Mouse (Mus musculus) layer of hippocampus, postnatal 10 days (tissue): Measurements from ENCODE around the gene Rbbp4. TPM values are rescaled to one million over a fixed set of nuclear protein-coding genes. Genes with fewer than 3 reads are reported as not detected.

Source experiments
- microRNA-seq, 2 experiments: library from miRNA; unstranded; fragments of <30 nt; microRNA quantifications; one replicate each; pipeline ENCODE4 v1.2.0; 2021
- total RNA-seq, 2 experiments: library from RNA; stranded (reverse); gene quantifications; 2 replicates each; pipeline ENCODE4 v1.2.3; 2021

Gene Rbbp4
- total RNA-seq, 2 experiments from 2014 or later = 124 to 139 TPM

Small RNAs within 50 kb of the gene (microRNA-seq; reads per million reads assigned to microRNA genes)
- gene Gm22994 = 0 reads per million in 2 experiments

Other genes with a start within 250 kb of the Rbbp4 start
- not detected for gene Tmem54, start 229.8 kb downstream of the Rbbp4 start, total RNA-seq
- 100 to 1,000 TPM; 910 to 956 TPM for gene Hpca, start 213.3 kb downstream of the Rbbp4 start, total RNA-seq
- gene Fndc5, start 198.4 kb downstream of the Rbbp4 start, total RNA-seq = 10 to 100 TPM; 41.4 to 42.9 TPM
- 10 to 100 TPM; 36.8 to 37.0 TPM for gene S100pbp, start 145.6 kb downstream of the Rbbp4 start, total RNA-seq
- 100 to 1,000 TPM in 1 of 2 experiments, 10 to 100 TPM in 1; 99.0 to 109 TPM for gene Yars, start 145.6 kb downstream of the Rbbp4 start, total RNA-seq
- gene C77080, start 74.0 kb downstream of the Rbbp4 start, total RNA-seq = 10 to 100 TPM; 11.4 to 12.1 TPM
- gene Sync, start 47.8 kb downstream of the Rbbp4 start, total RNA-seq = 1 to 10 TPM; 1.6 to 1.7 TPM
- 10 to 100 TPM; 26.9 to 30.2 TPM for gene Zbtb8os, start 325 bp upstream of the Rbbp4 start, total RNA-seq
- 1 to 10 TPM; 7.8 to 8.0 TPM for gene Zbtb8a, start 42.7 kb upstream of the Rbbp4 start, total RNA-seq
- gene Zbtb8b, start 105.5 kb upstream of the Rbbp4 start, total RNA-seq = 1 to 10 TPM; 4.4 to 5.1 TPM
- 10 to 100 TPM; 41.4 to 46.9 TPM for gene Bsdc1, start 126.2 kb upstream of the Rbbp4 start, total RNA-seq
- under 1 TPM; 0.37 to 0.51 TPM for gene Tssk3, start 155.7 kb upstream of the Rbbp4 start, total RNA-seq
- gene Fam229a, start 155.8 kb upstream of the Rbbp4 start, total RNA-seq = 1 to 10 TPM; 1.0 to 2.0 TPM
- gene Marcksl1, start 178.2 kb upstream of the Rbbp4 start, total RNA-seq = 100 to 1,000 TPM; 713 to 734 TPM
- gene Hdac1, start 207.3 kb upstream of the Rbbp4 start, total RNA-seq = 10 to 100 TPM; 40.5 to 40.9 TPM
- 1 to 10 TPM; 9.1 to 9.3 TPM for gene Lck, start 238.3 kb upstream of the Rbbp4 start, total RNA-seq
- gene Fam167b, start 243.2 kb upstream of the Rbbp4 start, total RNA-seq = not detected